Mouse (Mus musculus) liver, embryonic 14.5 days (tissue): ENCODE data around the gene Fbll1. TPM values are rescaled to one million over a fixed set of nuclear protein-coding genes. Genes with fewer than 3 reads are reported as not detected.
"Not testable (repeated sequence)": the region's sequence is repeated elsewhere in the genome, so short reads cannot be mapped to it uniquely, and the experiment has no call there.

ENCODE experiments used
- ATAC-seq: fragments of 200-750 bp; cut with Nextera tagmentation; 2 replicates; pipeline ENCODE4 v1.8.0; 2017; ENCODE audit warnings: moderate number of reproducible peaks, mild to moderate bottlenecking, moderate library complexity; ENCODE audit not compliant: insufficient read depth
- DNase-seq, 3 experiments: peaks; one replicate each; pipeline ENCODE4 v3.0.0-alpha.2; 2012 to 2013; ENCODE audit warnings: low read depth in 3 of 3, low spot score in 3 of 3
- H3K27ac ChIP-seq: fragments of 300-500 bp; sonication (generic); 2 replicates; pipeline ENCODE4 v1.5.1; 2014; ENCODE audit warnings: moderate library complexity, mild to moderate bottlenecking, control low read depth, inconsistent platforms
- H3K27me3 ChIP-seq: fragments of 300-500 bp; sonication (generic); 2 replicates; pipeline ENCODE4 v1.6.1; 2014; ENCODE audit warnings: mild to moderate bottlenecking, low read length, moderate library complexity; ENCODE audit not compliant: control insufficient read depth, insufficient read depth
- H3K36me3 ChIP-seq: fragments of 300-500 bp; sonication (generic); replicated peaks from 2 replicates; pipeline ENCODE4 v1.6.1; 2014; ENCODE audit warnings: low read depth; ENCODE audit not compliant: control insufficient read depth, insufficient read depth
- H3K4me1 ChIP-seq, 2 experiments: fragments of 200-500 bp in 1 of 2; fragments of 300-500 bp in 1 of 2; sonication (generic) in 1 of 2; replicated peaks; 2 replicates each; pipeline ENCODE4 v1.6.1; 2012 to 2014; ENCODE audit warnings: antibody characterized with exemption in 1 of 2, inconsistent platforms in 1 of 2, low read length in 1 of 2; ENCODE audit not compliant: control insufficient read depth in 2 of 2, insufficient read depth in 2 of 2
- H3K4me2 ChIP-seq: fragments of 300-500 bp; sonication (generic); 2 replicates; pipeline ENCODE4 v1.6.1; 2014; ENCODE audit warnings: low read depth, mild to moderate bottlenecking, control low read depth, moderate library complexity
- H3K4me3 ChIP-seq, 2 experiments: fragments of 200-500 bp in 1 of 2; fragments of 300-500 bp in 1 of 2; sonication (generic) in 1 of 2; 2 replicates each; pipeline ENCODE4 v1.5.1; 2012 to 2014; ENCODE audit warnings: low read depth in 2 of 2, low read length in 2 of 2, mild to moderate bottlenecking in 2 of 2, control low read depth in 1 of 2, inconsistent platforms in 1 of 2, moderate library complexity in 1 of 2; ENCODE audit not compliant: insufficient read depth in 1 of 2
- H3K9ac ChIP-seq: fragments of 300-500 bp; sonication (generic); replicated peaks from 2 replicates; pipeline ENCODE4 v1.6.1; 2014; ENCODE audit warnings: mild to moderate bottlenecking, control low read depth, moderate library complexity
- H3K9me3 ChIP-seq: fragments of 300-500 bp; sonication (generic); 2 replicates; pipeline ENCODE4 v1.6.1; 2016; ENCODE audit warnings: low read length, mixed read lengths; ENCODE audit not compliant: control insufficient read depth
- CTCF ChIP-seq: IDR thresholded peaks from 2 replicates; pipeline ENCODE4 v1.5.1; 2016; ENCODE audit warnings: antibody characterized with exemption, low read depth, control low read depth
- EP300 ChIP-seq: IDR thresholded peaks from 2 replicates; pipeline ENCODE4 v1.6.1; 2016; ENCODE audit warnings: antibody characterized with exemption, low read depth
- WGBS: fragments of 180-500 bp; shearing (Covaris S2); extraction: QIAGEN DNeasy Blood & Tissue Kit; methylation state at CpG from one replicate; pipeline ENCODE4 v1.1.7; 2014; ENCODE audit not compliant: insufficient replicate concordance; 5-methylcytosine and 5-hydroxymethylcytosine counted together
- polyA plus RNA-seq, 2 experiments: library from polyadenylated mRNA; depleted of rRNA in 1 of 2; stranded (reverse) in 1 of 2; unstranded in 1 of 2; fragments of >200 nt; fragmentation: Nextera tagmentation in 1 of 2; extraction: Ambion mirVana in 1 of 2; gene quantifications; 2 replicates each; pipeline versions ENCODE4 v1.2.1 to v1.2.3; 2012 to 2014

Gene Fbll1
- polyA plus RNA-seq (2012; rRNA removed) (0.14 TPM in 1 of 2 replicates, not detected in the other), polyA plus RNA-seq (2014; fragmentation: Nextera tagmentation; extraction: Ambion mirVana) (not detected in 2 replicates)

DNA sequence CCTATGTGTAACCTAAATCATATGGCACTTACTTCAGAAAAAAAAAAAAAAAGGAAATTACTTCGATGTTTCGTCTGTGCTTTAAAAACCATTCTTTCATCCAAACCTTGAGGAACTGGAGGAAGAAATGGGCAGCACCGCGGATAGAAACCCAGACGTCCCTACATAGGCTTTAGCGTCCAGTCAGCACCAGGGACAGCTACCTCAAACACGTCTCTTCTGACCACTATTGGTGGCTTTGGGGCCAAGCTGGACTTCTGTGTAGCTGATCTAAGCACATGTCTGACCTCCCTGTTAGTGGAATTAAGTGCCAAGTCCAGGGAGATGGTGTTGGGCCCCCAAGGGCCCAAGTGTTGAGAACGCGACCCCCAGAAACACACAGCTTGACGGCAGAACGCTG is at the start of gene Fbll1:
TSS of gene Fbll1 (minus strand) at position 11 of the 400 bp plus-strand sequence.
- no peaks in the 10 kb centered on the region for H3K9me3 ChIP-seq
- TF ChIP-seq EP300 (no peak), CTCF (no peak)
- 18% methylated on average over 11 of the region's 11 CpGs for WGBS
- no peak within 1 kb of the TSS for H3K9ac ChIP-seq
- DNase-seq (peak; percentile 17 to 24 (median 20)), ATAC-seq (no peak)
- no peaks in the 10 kb centered on the region for H3K4me1 ChIP-seq
- H3K4me2 ChIP-seq: no peak within 1 kb of the TSS
- H3K27ac ChIP-seq: no peak within 1 kb of the TSS
- no peak within 1 kb of the TSS for H3K4me3 ChIP-seq
- no peaks in the 10 kb centered on the region for H3K36me3 ChIP-seq
- H3K27me3 ChIP-seq: peaks cover 44% of the 10 kb centered on the region

- Histone ChIP-seq H3K4me1 (no peaks in the 10 kb centered on the region), H3K4me3 (no peak overlapping the region), H3K27me3 (no peaks in the 10 kb centered on the region), H3K4me2 (no peak overlapping the region), H3K27ac (no peak overlapping the region), H3K9me3 (no peaks in the 10 kb centered on the region), H3K9ac (no peak overlapping the region), H3K36me3 (no peaks in the 10 kb centered on the region)
- WGBS: 70% methylated on average over 9 of the region's 9 CpGs
- ATAC-seq (no peak), DNase-seq (no peak)
- TF ChIP-seq CTCF (no peak), EP300 (no peak)
Observed at GRCm38 (mm10) chr11:35844299-35844698, 45.6 kb upstream of the Fbll1 start.

- not testable (repeated sequence) for H3K9me3 ChIP-seq, H3K4me3 ChIP-seq, H3K4me2 ChIP-seq, H3K36me3 ChIP-seq, H3K4me1 ChIP-seq, H3K9ac ChIP-seq, H3K27ac ChIP-seq, H3K27me3 ChIP-seq, ATAC-seq, DNase-seq
- 64% methylated on average over 4 of the region's 4 CpGs for WGBS
Observed at GRCm38 (mm10) chr11:35842560-35842959, 43.9 kb upstream of the Fbll1 start.

DNA sequence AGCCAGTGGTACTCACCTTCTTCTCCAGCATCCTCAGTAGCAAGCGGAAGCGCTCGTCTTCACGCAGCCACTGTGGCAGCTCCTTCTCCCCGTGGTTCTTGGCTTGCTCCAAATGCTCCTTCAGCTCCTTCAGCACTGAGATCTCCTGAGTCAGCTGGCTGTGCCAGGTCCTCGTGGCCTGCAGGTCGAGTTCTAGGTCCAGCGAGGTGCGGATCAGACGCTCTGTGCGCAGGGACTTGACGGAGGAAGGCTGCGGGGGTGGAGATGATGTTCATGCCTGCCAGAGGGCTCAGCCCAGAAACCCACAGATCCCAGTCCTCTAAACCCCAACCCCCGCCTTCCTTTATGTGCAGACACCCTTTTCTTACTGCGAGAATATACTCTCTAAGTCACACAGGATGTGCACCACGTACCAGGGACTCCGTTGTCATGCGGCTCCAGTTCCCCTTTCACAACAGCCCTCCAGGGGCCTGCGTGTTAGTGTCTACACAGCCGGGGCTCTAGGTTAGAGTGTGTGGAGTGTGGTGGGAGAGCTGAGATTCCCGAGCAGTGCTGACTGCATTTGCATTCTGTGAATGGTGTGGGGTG is 43.1 kb upstream of the Fbll1 start:
- no peak overlapping the region for H3K27ac ChIP-seq
- ATAC-seq (no peak), DNase-seq (no peak)
- WGBS: 53% methylated on average over 21 of the region's 21 CpGs
- H3K4me3 ChIP-seq: no peak overlapping the region
- H3K36me3 ChIP-seq: no peaks in the 10 kb centered on the region
- H3K4me2 ChIP-seq: no peak overlapping the region
- TF ChIP-seq CTCF (no peak), EP300 (no peak)
- peaks cover 4 to 8% of the 10 kb centered on the region in 2 experiments; a peak in 3 of 4 replicates for H3K4me1 ChIP-seq
- no peaks in the 10 kb centered on the region for H3K9me3 ChIP-seq
- no peak overlapping the region for H3K9ac ChIP-seq
- H3K27me3 ChIP-seq: no peaks in the 10 kb centered on the region

DNA sequence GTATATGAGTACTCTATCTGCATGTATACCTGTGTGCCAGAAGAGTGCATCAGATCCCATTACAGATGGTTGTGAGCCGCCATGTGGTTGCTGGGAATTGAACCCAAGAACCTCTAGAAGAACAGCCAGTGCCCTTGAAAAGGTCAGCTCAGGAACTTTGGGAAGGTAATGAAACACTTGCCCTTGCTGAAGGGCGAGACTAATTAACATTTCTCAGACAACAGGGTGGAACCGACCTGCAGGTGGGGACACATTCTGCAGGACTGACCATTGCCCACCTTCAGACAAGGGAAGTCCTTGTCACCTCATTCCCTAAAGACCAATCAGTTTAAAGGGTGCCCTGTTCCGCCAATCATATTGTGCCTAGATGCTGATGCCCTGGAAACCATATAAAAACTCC is 42.1 kb upstream of the Fbll1 start:
- not testable (repeated sequence) for DNase-seq, H3K27ac ChIP-seq, H3K9me3 ChIP-seq, H3K27me3 ChIP-seq, H3K4me1 ChIP-seq, ATAC-seq, H3K9ac ChIP-seq, H3K4me3 ChIP-seq, H3K4me2 ChIP-seq, H3K36me3 ChIP-seq
- 73% methylated on average over 4 of the region's 4 CpGs for WGBS
